Mouse (Mus musculus) thymus, adult 2 months (tissue): ENCODE measurements around the gene Arhgef28.

Experiments used
- CTCF ChIP-seq: fragments of 200-500 bp; IDR thresholded peaks from 2 replicates; pipeline ENCODE4 v1.5.1; 2012; ENCODE audit warnings: mild to moderate bottlenecking, control low read depth, low read length, moderate library complexity, borderline replicate concordance; ENCODE audit not compliant: control insufficient read depth, poor library complexity, insufficient read depth; ENCODE audit errors: extremely low read depth
- POLR2A ChIP-seq: fragments of 200-500 bp; IDR thresholded peaks from 2 replicates; pipeline ENCODE4 v1.6.1; 2012; ENCODE audit warnings: mild to moderate bottlenecking, low read length, control low read depth, moderate library complexity; ENCODE audit not compliant: control insufficient read depth, poor library complexity, insufficient read depth; ENCODE audit errors: extremely low read depth

DNA sequence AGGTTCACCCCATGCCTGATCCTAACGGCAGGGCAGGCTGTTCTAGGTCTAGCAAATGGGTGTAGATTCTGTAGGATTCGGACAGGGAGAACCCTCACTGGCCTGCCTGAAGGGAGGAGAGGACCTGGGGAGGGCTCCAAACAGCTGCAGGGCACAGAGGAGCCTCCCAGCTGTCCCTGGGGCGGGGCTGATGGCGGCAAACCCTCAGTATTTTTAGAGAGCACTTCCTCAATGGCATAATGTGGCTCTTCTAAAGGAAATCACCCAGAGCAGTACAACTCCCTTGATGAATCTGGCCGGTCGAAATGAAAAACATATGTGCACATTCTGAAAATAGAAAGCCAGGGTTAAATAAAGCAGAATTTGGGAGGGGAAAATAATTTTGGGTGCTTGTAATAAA lies 265.1 kb downstream of the Arhgef28 start:
- TF ChIP-seq CTCF = no peak
- TF ChIP-seq POLR2A = no peak
